Comparison of ENCODE assay signal across 10 mouse cellular contexts in the genomic region with DNA sequence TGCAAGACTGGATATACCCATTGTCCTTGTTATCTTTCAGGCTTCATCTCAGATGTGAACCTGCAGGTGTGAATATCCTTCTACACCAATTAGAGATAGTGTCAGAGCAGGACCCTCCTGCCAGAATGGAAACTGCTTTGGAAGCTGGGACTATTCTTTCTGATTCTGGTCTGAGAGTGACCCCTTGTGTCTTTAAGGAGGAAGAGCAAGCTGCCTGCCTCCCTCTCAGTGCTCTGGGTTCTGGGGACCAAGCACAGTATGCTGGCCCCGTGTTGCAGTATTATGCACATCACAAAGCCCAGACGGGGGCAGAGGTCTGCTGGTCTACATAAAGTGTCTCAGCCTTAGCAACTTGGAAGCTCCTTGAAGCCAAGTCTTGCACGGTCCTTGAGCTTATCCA. TPM values are rescaled to one million over a fixed set of nuclear protein-coding genes. Genes with fewer than 3 reads are reported as not detected.
DNase-seq lines count a peak whose midpoint lies in the region; ATAC-seq and TF ChIP-seq lines count a peak whose summit lies in the region.
"Had no signal": no experiment of that assay in that cellular context is flagged by ENCODE, and none has a peak within 500 bp of the region (broad histone marks: within the 10 kb centered on the region; RNA-seq: fewer than 3 reads in every experiment).

No protein-coding gene starts in this region.

- peak; percentile 55; the same call in 1 of the 2 replicates for TF ChIP-seq CTCF in brain, embryonic 14.5 days (IDR thresholded peaks at IDR 0.05; ENCODE audit: borderline replicate concordance, extremely low read depth, insufficient read depth, insufficient read length)

- no peak for ATAC-seq in cerebellum, adult (ENCODE audit: insufficient number of reproducible peaks, low FRiP score, low TSS enrichment)

- DNase-seq in cerebellum, postnatal 10 days: peak; percentile 33 to 45
- DNase-seq in kidney, adult 9 months: peak; percentile 30
- no peak for DNase-seq in kidney, adult 11 months
- peak; percentile 49 for DNase-seq in 3T3-L1 (ENCODE audit: low read depth, low spot score)
- DNase-seq in brain, embryonic 14.5 days (ENCODE audit: low read depth): peak; percentile 32
- DNase-seq in thymus, postnatal 25 days: no peak
- no peak for DNase-seq in adrenal gland, postnatal 10 days
- DNase-seq: heart, postnatal 36 days had no signal

- TF ChIP-seq POLR2A in brain, embryonic 14.5 days (IDR thresholded peaks at IDR 0.05; ENCODE audit: borderline replicate concordance, extremely low read depth, insufficient read depth, insufficient read length, poor library complexity, severe bottlenecking): no peak

RNA-seq across cellular contexts. Expression of a gene that starts 13.7 kb away (rescaled TPM):
- 0.60 and 0.78 TPM in 2 replicates for polyA plus RNA-seq in brain, embryonic 14.5 days (2012; rRNA removed)
- total RNA-seq in adrenal gland, postnatal 10 days (2021): 10 to 100 TPM; 11.1 to 11.6 TPM

RNA-seq across cellular contexts. Expression of a gene that starts 21.0 kb away (rescaled TPM):
- polyA plus RNA-seq in brain, embryonic 14.5 days (2012; rRNA removed): 0.04 and 0.10 TPM in 2 replicates
- 100 to 1,000 TPM; 167 to 428 TPM for total RNA-seq in adrenal gland, postnatal 10 days (2021)
- total RNA-seq: layer of hippocampus, postnatal 14 days had no signal

RNA-seq across cellular contexts. Expression of a gene that starts 39.9 kb away (rescaled TPM):
- polyA plus RNA-seq in brain, embryonic 14.5 days (2012; rRNA removed): 23.9 and 28.4 TPM in 2 replicates
- 10 to 100 TPM; 23.2 to 27.1 TPM for total RNA-seq in adrenal gland, postnatal 10 days (2021)

RNA-seq across cellular contexts. Expression of a gene that starts 58.2 kb away (rescaled TPM):
- polyA plus RNA-seq in brain, embryonic 14.5 days (2012; rRNA removed): 0.47 and 1.7 TPM in 2 replicates
- total RNA-seq in adrenal gland, postnatal 10 days (2021): 100 to 1,000 TPM in 1 of 2 experiments, 10 to 100 TPM in 1; 87.4 to 223 TPM

Comparison
In these comparisons a context has a peak if more than half of its experiments do, and no peak if none do; other contexts are left out.
1. DNase-seq: peak in cerebellum, postnatal 10 days (2 of 2), kidney, adult 9 months (single experiment), 3T3-L1 (single experiment) and brain, embryonic 14.5 days (single experiment); none in kidney, adult 11 months (single experiment), thymus, postnatal 25 days (single experiment) and adrenal gland, postnatal 10 days (single experiment).